Mouse (Mus musculus) MEL (cell line): Measurements from ENCODE around the gene Mrtfa.
A peak's percentile ranks its signal among the peaks of the same experiment; 100 is the strongest.

Experiments
- EP300 ChIP-seq, 2 experiments: IDR thresholded peaks; 2 replicates each; pipeline ENCODE4 v1.6.1; 2011; ENCODE audit warnings: improper control_type of control experiment in 2 of 2, low read length in 2 of 2, low read depth in 1 of 2, mild to moderate bottlenecking in 1 of 2
- MEF2A ChIP-seq: IDR thresholded peaks from 2 replicates; pipeline ENCODE4 v1.6.1; 2014; ENCODE audit warnings: low read depth, mild to moderate bottlenecking, inconsistent platforms, low read length, improper control_type of control experiment; ENCODE audit not compliant: poor library complexity, insufficient replicate concordance, severe bottlenecking; ENCODE audit errors: extremely low read depth
- NELFE ChIP-seq: IDR thresholded peaks from 2 replicates; pipeline ENCODE4 v1.6.1; 2011; ENCODE audit warnings: low read depth, low read length, improper control_type of control experiment
- POLR2A ChIP-seq, 2 experiments: IDR thresholded peaks; 2 replicates each; pipeline ENCODE4 v1.6.1; 2011 to 2012; ENCODE audit warnings: low read length in 2 of 2, mild to moderate bottlenecking in 2 of 2, control low read depth in 1 of 2, improper control_type of control experiment in 1 of 2, low read depth in 1 of 2, moderate library complexity in 1 of 2; ENCODE audit not compliant: control insufficient read depth in 1 of 2, insufficient read depth in 1 of 2, poor library complexity in 1 of 2

GRCm38 (mm10) chr15:81154846-81155624 lies 35.5 kb downstream of the Mrtfa start:
- TF ChIP-seq POLR2A (IDR thresholded peaks at IDR 0.05; ENCODE audit: control insufficient read depth in 1 of 2, insufficient read depth in 1 of 2, low read depth in 1 of 2, low read length in 2 of 2, poor library complexity in 1 of 2): no peak
- TF ChIP-seq EP300 (IDR thresholded peaks at IDR 0.05; ENCODE audit: low read depth in 1 of 2, low read length in 2 of 2): 0 out of 4 replicates have a peak, but pooled peaks of 1 of the 2 experiments have one; percentile 11
- TF ChIP-seq MEF2A: no peak
- TF ChIP-seq NELFE: no peak
